Mouse (Mus musculus): ENCODE results near the gene Eefsec.

GRCm38 (mm10) chr6:88489834-88490233 is 43.5 kb upstream of the Eefsec start:
- TF ChIP-seq CTCF (IDR thresholded peaks at IDR 0.05; ENCODE audit: borderline replicate concordance, extremely low read depth, insufficient read depth, insufficient read length) (no peak), POLR2A (IDR thresholded peaks at IDR 0.05; ENCODE audit: borderline replicate concordance, extremely low read depth, insufficient read depth, insufficient read length, poor library complexity, severe bottlenecking) (no peak)
